Mouse (Mus musculus) ovary, adult 18-20 months (tissue): ENCODE measurements around the gene Sorcs2.

Experiments
- DNase-seq: peaks from one replicate; pipeline ENCODE4 v3.0.0; 2022; ENCODE audit warnings: low spot score, mixed read lengths

The Sorcs2 gene

GRCm38 (mm10) chr5:35985611-35986010 lies 412.3 kb downstream of the Sorcs2 start:
- no peak for DNase-seq

GRCm38 (mm10) chr5:35981976-35982375 lies 416.0 kb downstream of the Sorcs2 start:
- peak; percentile 27 for DNase-seq

GRCm38 (mm10) chr5:35981341-35981740 lies 416.6 kb downstream of the Sorcs2 start:
- DNase-seq = no peak

DNA sequence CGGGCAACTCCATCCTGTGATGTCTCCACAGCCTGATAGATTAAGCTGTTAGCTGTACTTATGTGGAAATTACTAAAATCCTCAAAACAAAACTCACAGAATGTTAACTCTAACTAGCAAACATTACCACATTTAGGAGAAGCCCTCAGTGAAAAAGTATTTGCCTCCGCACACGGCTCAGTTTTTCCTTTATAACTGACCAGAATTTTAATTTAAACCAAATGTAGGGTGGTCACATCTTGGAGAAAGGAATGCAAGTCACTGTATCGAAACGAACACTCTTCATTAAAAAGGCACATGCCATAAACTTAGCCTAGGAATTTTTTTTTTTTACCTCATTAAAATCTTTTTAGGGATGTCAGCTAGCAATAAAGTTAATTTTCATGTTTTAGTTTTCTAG lies 417.4 kb downstream of the Sorcs2 start:
- no peak for DNase-seq

GRCm38 (mm10) chr5:35975681-35976080 lies 422.3 kb downstream of the Sorcs2 start:
- no peak for DNase-seq

GRCm38 (mm10) chr5:35974265-35974664 lies 423.7 kb downstream of the Sorcs2 start:
- no peak for DNase-seq

DNA sequence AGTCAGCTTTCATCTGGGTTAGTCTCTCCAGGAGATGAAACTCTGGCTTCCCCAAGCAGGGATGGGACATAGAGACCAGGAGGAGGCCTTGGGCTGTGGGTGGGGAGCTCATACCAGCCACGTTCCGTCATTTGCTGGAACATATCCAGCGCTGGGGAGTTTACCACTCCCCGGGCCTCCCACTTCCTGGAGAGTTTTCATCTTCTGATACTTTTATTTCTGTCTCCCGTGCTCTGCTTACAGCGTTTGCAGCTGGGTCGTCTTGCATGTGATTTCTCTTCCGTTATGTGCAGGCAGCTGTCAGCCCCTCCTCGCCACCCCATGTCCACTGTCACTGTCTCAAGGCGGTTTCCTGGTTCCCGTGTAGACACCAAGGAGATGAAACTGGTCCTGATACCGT lies 424.1 kb downstream of the Sorcs2 start:
- DNase-seq = peak; percentile 74

DNA sequence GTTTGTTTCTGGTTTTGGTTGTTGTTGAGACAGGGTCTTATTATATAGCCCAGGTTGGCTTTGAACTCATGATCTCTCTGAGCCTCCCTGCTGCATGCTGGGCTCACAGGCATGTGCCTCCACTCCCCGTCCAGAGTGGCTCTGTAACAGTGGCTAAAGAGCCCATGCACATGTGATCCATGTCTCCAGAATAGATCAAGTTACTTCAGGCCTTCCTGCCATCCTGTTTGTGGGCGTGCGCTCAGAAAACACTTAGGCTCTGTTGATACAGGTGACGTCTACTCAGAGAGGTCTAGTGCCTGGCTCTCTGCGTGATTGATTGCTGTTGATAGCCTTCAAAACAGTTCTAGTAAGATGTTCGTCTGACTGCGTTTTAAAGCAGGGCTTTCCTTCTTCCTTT lies 425.2 kb downstream of the Sorcs2 start:
- DNase-seq = no peak

GRCm38 (mm10) chr5:35971841-35972578 lies 425.9 kb downstream of the Sorcs2 start:
- no peak for DNase-seq

DNA sequence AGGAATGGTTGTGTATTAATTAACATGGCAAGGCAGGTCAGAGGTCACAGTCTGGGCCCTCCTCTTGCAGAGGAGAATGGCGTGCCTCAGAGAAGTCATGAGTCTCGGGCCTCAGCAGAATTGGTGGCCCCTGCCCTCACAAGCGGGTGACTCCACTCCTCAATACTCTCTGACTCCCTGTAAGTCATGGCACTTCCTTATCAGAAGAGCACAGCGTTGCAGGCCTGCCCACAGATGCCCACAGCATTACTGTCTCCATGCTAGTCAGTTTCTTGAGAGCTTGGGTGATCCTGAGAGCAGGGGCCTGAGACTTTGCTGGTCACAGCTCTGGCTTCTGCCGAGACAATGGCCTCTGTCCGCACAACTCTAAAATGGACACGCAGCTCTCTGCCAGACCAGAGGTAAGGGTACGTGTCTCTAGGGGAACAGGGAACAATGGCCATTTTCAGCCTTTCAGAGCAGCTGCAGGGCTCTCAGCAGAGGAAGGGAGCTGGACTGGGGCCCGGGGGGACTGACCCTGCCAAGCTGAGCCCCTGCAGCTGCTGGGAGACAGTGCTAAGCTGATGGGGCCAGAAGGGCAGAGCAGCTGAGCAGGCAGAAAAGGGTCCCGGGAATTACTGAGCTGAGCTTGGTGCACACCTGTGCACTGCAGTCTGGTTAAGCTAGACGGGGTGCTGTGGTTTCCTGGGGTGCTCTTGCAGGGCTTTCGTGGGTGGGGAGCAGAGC lies 427.4 kb downstream of the Sorcs2 start:
- no peak for DNase-seq

- DNase-seq = no peak
Measured at GRCm38 (mm10) chr5:35969857-35970256, 428.1 kb downstream of the Sorcs2 start.
